Mouse (Mus musculus) thymus, adult 2 months (tissue): ENCODE data around the gene Dcaf15. TPM values are rescaled to one million over a fixed set of nuclear protein-coding genes. Genes with fewer than 3 reads are reported as not detected.

Experiments used
- DNase-seq: peaks from one replicate; pipeline ENCODE4 v3.0.0; 2021
- H3K27ac ChIP-seq: fragments of 200-500 bp; 2 replicates; pipeline ENCODE4 v1.5.1; 2012; ENCODE audit warnings: low read length, control low read depth; ENCODE audit not compliant: control insufficient read depth, insufficient read depth
- H3K27me3 ChIP-seq: fragments of 200-500 bp; 2 replicates; pipeline ENCODE4 v1.6.1; 2012; ENCODE audit warnings: mild to moderate bottlenecking, low read length, moderate library complexity, mixed read lengths; ENCODE audit not compliant: control insufficient read depth, insufficient read depth
- H3K36me3 ChIP-seq: fragments of 200-500 bp; 2 replicates; pipeline ENCODE4 v1.6.1; 2012; ENCODE audit warnings: mild to moderate bottlenecking, low read length, moderate library complexity; ENCODE audit not compliant: control insufficient read depth, insufficient read depth
- H3K4me1 ChIP-seq: fragments of 200-500 bp; replicated peaks from 2 replicates; pipeline ENCODE4 v1.6.1; 2012; ENCODE audit warnings: low read length; ENCODE audit not compliant: control insufficient read depth, insufficient read depth
- H3K4me3 ChIP-seq: fragments of 200-500 bp; 2 replicates; pipeline ENCODE4 v1.5.1; 2012; ENCODE audit warnings: mild to moderate bottlenecking, low read length, control low read depth, moderate library complexity; ENCODE audit not compliant: control insufficient read depth, insufficient read depth
- CTCF ChIP-seq: fragments of 200-500 bp; IDR thresholded peaks from 2 replicates; pipeline ENCODE4 v1.5.1; 2012; ENCODE audit warnings: mild to moderate bottlenecking, control low read depth, low read length, moderate library complexity, borderline replicate concordance; ENCODE audit not compliant: control insufficient read depth, poor library complexity, insufficient read depth; ENCODE audit errors: extremely low read depth
- POLR2A ChIP-seq: fragments of 200-500 bp; IDR thresholded peaks from 2 replicates; pipeline ENCODE4 v1.6.1; 2012; ENCODE audit warnings: mild to moderate bottlenecking, low read length, control low read depth, moderate library complexity; ENCODE audit not compliant: control insufficient read depth, poor library complexity, insufficient read depth; ENCODE audit errors: extremely low read depth
- WGBS: fragments of 180-500 bp; shearing (Covaris S2); methylation state at CpG from one replicate; pipeline ENCODE4 v1.1.7; 2018; 5-methylcytosine and 5-hydroxymethylcytosine counted together
- polyA plus RNA-seq: library from polyadenylated mRNA; depleted of rRNA; stranded (reverse); fragments of >200 nt; gene quantifications from 2 replicates; pipeline ENCODE4 v1.2.3, GENCODE M21; 2012

Gene Dcaf15
- polyA plus RNA-seq, 1 experiment, result 190 TPM

GRCm38 (mm10) chr8:84140838-84141237 lies 36.3 kb upstream of the Dcaf15 start:
- H3K4me3 ChIP-seq, result no peak overlapping the region
- H3K27ac ChIP-seq, result no peak overlapping the region
- H3K36me3 ChIP-seq, result peaks cover 50% of the 10 kb centered on the region
- no peak for TF ChIP-seq POLR2A
- no peak for TF ChIP-seq CTCF
- no peak for DNase-seq
- WGBS, result 93% methylated on average over 4 of the region's 4 CpGs
- H3K27me3 ChIP-seq, result no peaks in the 10 kb centered on the region
- H3K4me1 ChIP-seq, result no peaks in the 10 kb centered on the region

GRCm38 (mm10) chr8:84137848-84138247 lies 33.3 kb upstream of the Dcaf15 start:
- no peak for DNase-seq
- Histone ChIP-seq H3K4me1 (peaks cover 3% of the 10 kb centered on the region), H3K36me3 (peaks cover 60% of the 10 kb centered on the region), H3K4me3 (no peak overlapping the region), H3K27ac (no peak overlapping the region), H3K27me3 (no peaks in the 10 kb centered on the region)
- TF ChIP-seq POLR2A, result no peak
- no peak for TF ChIP-seq CTCF
- over 99% methylated on average over 3 of the region's 3 CpGs for WGBS

- no peak for TF ChIP-seq CTCF
- no peak for TF ChIP-seq POLR2A
- 8% methylated on average over 8 of the region's 8 CpGs for WGBS
- H3K36me3 ChIP-seq, result peaks cover 25% of the 10 kb centered on the region
- no peak overlapping the region for H3K4me3 ChIP-seq
- H3K27ac ChIP-seq, result peak overlapping the region; percentile 16; the same call in 1 of the 2 replicates
- peaks cover 34% of the 10 kb centered on the region for H3K4me1 ChIP-seq
- no peaks in the 10 kb centered on the region for H3K27me3 ChIP-seq
- no peak for DNase-seq
Observed at GRCm38 (mm10) chr8:84132225-84132624, 27.7 kb upstream of the Dcaf15 start.

- 95% methylated on average over 30 of the region's 30 CpGs for WGBS
- TF ChIP-seq POLR2A, result no peak
Observed at GRCm38 (mm10) chr8:84130806-84131205, 26.2 kb upstream of the Dcaf15 start.

GRCm38 (mm10) chr8:84128277-84128676 lies 23.7 kb upstream of the Dcaf15 start:
- WGBS, result 21% methylated on average over 8 of the region's 8 CpGs
- Histone ChIP-seq H3K4me3 (no peak overlapping the region), H3K4me1 (peaks cover 53% of the 10 kb centered on the region), H3K27me3 (no peaks in the 10 kb centered on the region), H3K36me3 (peaks cover 4% of the 10 kb centered on the region; the same call in 1 of the 2 replicates), H3K27ac (no peak overlapping the region)
- DNase-seq, result peak; percentile 61
- TF ChIP-seq POLR2A (no peak), CTCF (peak; percentile 37; the same call in 1 of the 2 replicates)

More at GRCm38 (mm10) chr8:84130806-84131205, 26.2 kb upstream of the Dcaf15 start:
- no peaks in the 10 kb centered on the region for H3K27me3 ChIP-seq
- H3K4me3 ChIP-seq, result no peak overlapping the region
- H3K27ac ChIP-seq, result no peak overlapping the region
- no peak for DNase-seq
- H3K4me1 ChIP-seq, result peaks cover 48% of the 10 kb centered on the region
- H3K36me3 ChIP-seq, result peaks cover 22% of the 10 kb centered on the region

- no peaks in the 10 kb centered on the region for H3K36me3 ChIP-seq
- H3K4me3 ChIP-seq, result peak overlapping the region; percentile 0; the same call in 1 of the 2 replicates
- TF ChIP-seq CTCF (no peak), POLR2A (no peak)
- DNase-seq, result peak; percentile 66
- peaks cover 46% of the 10 kb centered on the region for H3K4me1 ChIP-seq
- no peaks in the 10 kb centered on the region for H3K27me3 ChIP-seq
- H3K27ac ChIP-seq, result peak overlapping the region; percentile 52; the same call in 1 of the 2 replicates
- WGBS, result 2% methylated on average over 17 of the region's 17 CpGs
Observed at GRCm38 (mm10) chr8:84127202-84127901, 22.8 kb upstream of the Dcaf15 start.
